Mouse (Mus musculus) testis, postnatal 10 days (tissue): ENCODE results near the gene Tmem63a.

Source experiments
- DNase-seq: peaks from one replicate; pipeline ENCODE4 v3.0.0; 2021; ENCODE audit warnings: low spot score

Gene Tmem63a

GRCm38 (mm10) chr1:181010171-181010932 is 68.2 kb downstream of the Tmem63a start:
- DNase-seq: peak; percentile 51

- DNase-seq: no peak
Measured at GRCm38 (mm10) chr1:181011601-181012000, 69.5 kb downstream of the Tmem63a start.

- DNase-seq: no peak
Measured at GRCm38 (mm10) chr1:181012416-181012815, 70.3 kb downstream of the Tmem63a start.

GRCm38 (mm10) chr1:181013446-181013845 is 71.3 kb downstream of the Tmem63a start:
- no peak for DNase-seq

- DNase-seq: peak; percentile 75
Measured at GRCm38 (mm10) chr1:181014731-181015500, 72.8 kb downstream of the Tmem63a start.

GRCm38 (mm10) chr1:181015558-181015957 is 73.4 kb downstream of the Tmem63a start:
- DNase-seq: peak; percentile 52

GRCm38 (mm10) chr1:181016045-181016444 is 73.9 kb downstream of the Tmem63a start:
- DNase-seq: no peak

- DNase-seq: peak; percentile 73
Measured at GRCm38 (mm10) chr1:181016532-181017131, 74.5 kb downstream of the Tmem63a start.

- DNase-seq: peak; percentile 84
Measured at GRCm38 (mm10) chr1:181017212-181017711, 75.1 kb downstream of the Tmem63a start.

- peak; percentile 32 for DNase-seq
Measured at GRCm38 (mm10) chr1:181017890-181018420, 75.8 kb downstream of the Tmem63a start.

- no peak for DNase-seq
Measured at GRCm38 (mm10) chr1:181020756-181021487, 78.8 kb downstream of the Tmem63a start, which contains the start of gene Ephx1. TSS of gene Ephx1 (minus strand) at chr1:181020904.

- DNase-seq: peak; percentile 31
Measured at GRCm38 (mm10) chr1:181021488-181021865, 79.3 kb downstream of the Tmem63a start.

- peak; percentile 72 for DNase-seq
Measured at GRCm38 (mm10) chr1:181022265-181022664, 80.1 kb downstream of the Tmem63a start.
